ENCODE assay signal across 21 mouse cellular contexts in the genomic region with DNA sequence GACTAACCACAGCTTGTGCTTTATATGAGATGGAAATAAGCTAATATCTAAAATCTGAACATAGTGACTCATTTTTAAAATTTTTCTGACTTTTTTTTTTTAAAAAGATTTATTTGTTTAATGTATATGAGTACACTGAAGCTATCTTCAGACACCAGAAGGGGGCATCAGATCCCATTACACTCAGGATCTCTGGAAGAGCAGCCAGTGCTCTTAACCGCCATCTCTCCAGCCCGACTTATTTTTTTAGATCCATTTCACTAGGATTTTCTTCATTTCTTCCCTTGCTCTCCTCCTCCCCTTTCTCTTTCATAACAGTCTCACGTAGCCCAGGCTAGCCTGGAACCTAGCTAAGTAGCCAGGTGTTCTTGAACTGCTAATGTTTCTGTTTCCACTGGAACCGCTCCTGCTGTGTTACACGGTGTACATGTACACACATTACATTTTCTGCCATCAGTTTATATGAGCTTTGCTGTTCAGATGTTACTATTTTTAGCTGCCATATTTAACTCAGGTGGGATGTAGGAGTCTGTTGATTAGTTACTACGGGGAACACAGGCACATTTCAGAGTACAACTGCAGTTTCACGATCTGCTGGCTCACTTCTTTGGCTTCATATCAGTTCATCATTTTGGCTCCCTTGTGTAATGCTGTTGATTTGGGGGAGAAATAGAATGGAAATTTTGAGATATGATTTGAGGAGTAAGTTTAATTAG. TPM values are rescaled to one million over a fixed set of nuclear protein-coding genes. Genes with fewer than 3 reads are reported as not detected.
DNase-seq lines count a peak whose midpoint lies in the region; ATAC-seq and TF ChIP-seq lines count a peak whose summit lies in the region.
"Had no signal": no experiment of that assay in that cellular context is flagged by ENCODE, and none has a peak within 500 bp of the region (broad histone marks: within the 10 kb centered on the region; RNA-seq: fewer than 3 reads in every experiment).

No protein-coding gene starts in this region.

- no peak overlapping the region for H3K27ac ChIP-seq in intestine, postnatal 0 days (ENCODE audit: low read depth, low read length)
- no peak overlapping the region for H3K27ac ChIP-seq in intestine, embryonic 15.5 days
- H3K27ac ChIP-seq in liver, postnatal 0 days (ENCODE audit: low read depth), result no peak overlapping the region
- H3K27ac ChIP-seq: limb, embryonic 15.5 days had no signal

- no peak overlapping the region for H3K4me3 ChIP-seq in intestine, postnatal 0 days (ENCODE audit: low read depth, low read length)
- no peak overlapping the region for H3K4me3 ChIP-seq in intestine, embryonic 15.5 days (replicated peaks)
- H3K4me3 ChIP-seq in liver, postnatal 0 days (ENCODE audit: low read depth, low read length), result no peak overlapping the region
- H3K4me3 ChIP-seq: erythroblast, embryonic 14.5 days; heart, embryonic 12.5 days; limb, embryonic 15.5 days had no signal

- H3K4me1 ChIP-seq in intestine, postnatal 0 days (replicated peaks; ENCODE audit: control insufficient read depth, insufficient read depth, low read length), result no peaks in the 10 kb centered on the region
- no peaks in the 10 kb centered on the region for H3K4me1 ChIP-seq in intestine, embryonic 15.5 days (replicated peaks)
- no peaks in the 10 kb centered on the region for H3K4me1 ChIP-seq in liver, postnatal 0 days (ENCODE audit: insufficient read depth)
- H3K4me1 ChIP-seq: heart, embryonic 12.5 days; limb, embryonic 15.5 days had no signal

- WGBS in intestine, postnatal 0 days, result 77% methylated on average over 7 of the region's 7 CpGs
- 72% methylated on average over 7 of the region's 7 CpGs for whole genome bisulfite sequencing in intestine, embryonic 15.5 days
- whole genome bisulfite sequencing in liver, postnatal 0 days (ENCODE audit: insufficient replicate concordance), result 67% methylated on average over 7 of the region's 7 CpGs

- no peak overlapping the region for H3K9ac ChIP-seq in intestine, postnatal 0 days (ENCODE audit: low read depth, low read length)
- H3K9ac ChIP-seq in intestine, embryonic 15.5 days, result no peak overlapping the region
- no peak overlapping the region for H3K9ac ChIP-seq in liver, postnatal 0 days (replicated peaks)
- H3K9ac ChIP-seq: heart, embryonic 12.5 days; limb, embryonic 15.5 days had no signal

- no peak overlapping the region for H3K4me2 ChIP-seq in intestine, postnatal 0 days (replicated peaks; ENCODE audit: low read depth)
- no peak overlapping the region for H3K4me2 ChIP-seq in intestine, embryonic 15.5 days (replicated peaks)
- no peak overlapping the region for H3K4me2 ChIP-seq in liver, postnatal 0 days (ENCODE audit: low read depth, low read length)
- H3K4me2 ChIP-seq: heart, embryonic 12.5 days; limb, embryonic 15.5 days had no signal

- ATAC-seq in frontal cortex, adult (ENCODE audit: low TSS enrichment), result peak; percentile 45; the same call in 1 of the 2 replicates
- ATAC-seq in intestine, postnatal 0 days, result no peak
- no peak for ATAC-seq in intestine, embryonic 15.5 days
- no peak for ATAC-seq in liver, postnatal 0 days

- no peaks in the 10 kb centered on the region for H3K9me3 ChIP-seq in intestine, postnatal 0 days (ENCODE audit: control insufficient read depth)
- H3K9me3 ChIP-seq in intestine, embryonic 15.5 days, result no peaks in the 10 kb centered on the region
- no peaks in the 10 kb centered on the region for H3K9me3 ChIP-seq in liver, postnatal 0 days (ENCODE audit: low read length)
- H3K9me3 ChIP-seq: heart, embryonic 12.5 days; limb, embryonic 15.5 days had no signal

- no peak for TF ChIP-seq EP300 in liver, postnatal 0 days (IDR thresholded peaks at IDR 0.05; ENCODE audit: low read depth)

- DNase-seq in frontal cortex, postnatal 25 days (ENCODE audit: low spot score in 2 of 2), result no peak
- peak; percentile 6 for DNase-seq in right cerebral cortex, adult 18-20 months
- DNase-seq in right cerebral cortex, postnatal 36 days (ENCODE audit: low spot score in 2 of 2), result no peak
- peak; percentile 51 for DNase-seq in telencephalon, adult 2 months (ENCODE audit: low read depth, low spot score)
- DNase-seq in liver, postnatal 0 days, result no peak
- DNase-seq: cerebellum, adult 9-11 months; gastrocnemius, postnatal 14 days; kidney, adult 11 months; kidney, postnatal 10 days; lung, adult 2 months; midbrain, embryonic 14.5 days; right cerebral cortex, postnatal 25 days; thymus, postnatal 25 days had no signal

- no peaks in the 10 kb centered on the region for H3K36me3 ChIP-seq in intestine, postnatal 0 days (ENCODE audit: control insufficient read depth, insufficient read depth)
- H3K36me3 ChIP-seq in intestine, embryonic 15.5 days, result no peaks in the 10 kb centered on the region
- no peaks in the 10 kb centered on the region for H3K36me3 ChIP-seq in liver, postnatal 0 days (replicated peaks; ENCODE audit: insufficient read depth, low read length)
- H3K36me3 ChIP-seq: heart, embryonic 12.5 days; limb, embryonic 15.5 days had no signal

- TF ChIP-seq CTCF in intestine, postnatal 0 days (IDR thresholded peaks at IDR 0.05; ENCODE audit: low read depth), result 0 out of 2 replicates have a peak, but pooled peaks have one; percentile 13
- TF ChIP-seq CTCF in liver, postnatal 0 days (IDR thresholded peaks at IDR 0.05; ENCODE audit: low read depth), result no peak

- no peaks in the 10 kb centered on the region for H3K27me3 ChIP-seq in intestine, postnatal 0 days (replicated peaks; ENCODE audit: control insufficient read depth, insufficient read depth, low read length)
- no peaks in the 10 kb centered on the region for H3K27me3 ChIP-seq in intestine, embryonic 15.5 days (replicated peaks)
- H3K27me3 ChIP-seq in liver, postnatal 0 days (ENCODE audit: insufficient read depth, low read length), result no peaks in the 10 kb centered on the region
- H3K27me3 ChIP-seq: heart, embryonic 12.5 days; limb, embryonic 15.5 days had no signal

RNA-seq across cellular contexts. Expression of a gene that starts 18.7 kb away (rescaled TPM):
- polyA plus RNA-seq in intestine, postnatal 0 days (2015; fragmentation: Nextera tagmentation; extraction: Ambion mirVana), result 3.6 and 5.6 TPM in 2 replicates
- 0.45 and 0.56 TPM in 2 replicates for polyA plus RNA-seq in intestine, embryonic 15.5 days (2015; fragmentation: Nextera tagmentation; extraction: Ambion mirVana)
- polyA plus RNA-seq in liver, postnatal 0 days (2015; fragmentation: Nextera tagmentation; extraction: Ambion mirVana), result not detected in 2 replicates
- polyA plus RNA-seq: C2C12; erythroblast, embryonic 14.5 days had no signal

RNA-seq across cellular contexts. Expression of a gene that starts 19.9 kb away (rescaled TPM):
- polyA plus RNA-seq in intestine, postnatal 0 days (2015; fragmentation: Nextera tagmentation; extraction: Ambion mirVana), result 0.44 and 0.98 TPM in 2 replicates
- polyA plus RNA-seq in intestine, embryonic 15.5 days (2015; fragmentation: Nextera tagmentation; extraction: Ambion mirVana), result not detected in 2 replicates
- 0.22 TPM in 1 of 2 replicates, not detected in the other for polyA plus RNA-seq in liver, postnatal 0 days (2015; fragmentation: Nextera tagmentation; extraction: Ambion mirVana)
- polyA plus RNA-seq: C2C12; erythroblast, embryonic 14.5 days; heart, embryonic 12.5 days; neural tube, embryonic 11.5 days had no signal

RNA-seq across cellular contexts. Expression of a gene that starts 42.0 kb away (rescaled TPM):
- polyA plus RNA-seq in intestine, postnatal 0 days (2015; fragmentation: Nextera tagmentation; extraction: Ambion mirVana), result 59.2 and 61.5 TPM in 2 replicates
- 169 and 187 TPM in 2 replicates for polyA plus RNA-seq in intestine, embryonic 15.5 days (2015; fragmentation: Nextera tagmentation; extraction: Ambion mirVana)
- 37.6 and 41.5 TPM in 2 replicates for polyA plus RNA-seq in liver, postnatal 0 days (2015; fragmentation: Nextera tagmentation; extraction: Ambion mirVana)

Comparison
In these comparisons a context has a peak if more than half of its experiments do, and no peak if none do; other contexts are left out.
1. DNase-seq: peak in right cerebral cortex, adult 18-20 months (single experiment) and telencephalon, adult 2 months (single experiment); none in frontal cortex, postnatal 25 days (0 of 2), right cerebral cortex, postnatal 36 days (0 of 2) and liver, postnatal 0 days (single experiment).